Mouse (Mus musculus) forebrain, postnatal 0 days (tissue): ENCODE measurements around the gene Zfp963. TPM values are rescaled to one million over a fixed set of nuclear protein-coding genes. Genes with fewer than 3 reads are reported as not detected.
"Not testable (repeated sequence)": the region's sequence is repeated elsewhere in the genome, so short reads cannot be mapped to it uniquely, and the experiment has no call there.

Experiments
- ATAC-seq: fragments of 200-750 bp; cut with Nextera tagmentation; 2 replicates; pipeline ENCODE4 v1.8.0; 2017; ENCODE audit warnings: mild to moderate bottlenecking, moderate library complexity
- DNase-seq: peaks from one replicate; pipeline ENCODE4 v3.0.0-alpha.2; 2015
- H3K27ac ChIP-seq: fragments of 300-500 bp; sonication (generic); 2 replicates; pipeline ENCODE4 v1.5.1; 2014; ENCODE audit warnings: low read depth, mild to moderate bottlenecking, antibody characterized with exemption, low read length, moderate library complexity, mixed read lengths
- H3K27me3 ChIP-seq: fragments of 300-500 bp; sonication (generic); 2 replicates; pipeline ENCODE4 v1.6.1; 2014; ENCODE audit warnings: mild to moderate bottlenecking, low read length, mixed read lengths; ENCODE audit not compliant: insufficient read depth
- H3K36me3 ChIP-seq: fragments of 300-500 bp; sonication (generic); 2 replicates; pipeline ENCODE4 v1.6.1; 2014; ENCODE audit warnings: mild to moderate bottlenecking, moderate library complexity; ENCODE audit not compliant: insufficient read depth
- H3K4me1 ChIP-seq: fragments of 300-500 bp; sonication (generic); 2 replicates; pipeline ENCODE4 v1.6.1; 2014; ENCODE audit warnings: antibody characterized with exemption; ENCODE audit not compliant: insufficient read depth
- H3K4me2 ChIP-seq: fragments of 300-500 bp; sonication (generic); 2 replicates; pipeline ENCODE4 v1.6.1; 2014; ENCODE audit warnings: low read depth, mild to moderate bottlenecking, moderate library complexity
- H3K4me3 ChIP-seq: fragments of 300-500 bp; sonication (generic); 2 replicates; pipeline ENCODE4 v1.5.1; 2014; ENCODE audit warnings: low read depth, low read length, mixed read lengths
- H3K9ac ChIP-seq: fragments of 300-500 bp; sonication (generic); 2 replicates; pipeline ENCODE4 v1.6.1; 2014; ENCODE audit warnings: mild to moderate bottlenecking
- H3K9me3 ChIP-seq: fragments of 300-500 bp; sonication (generic); 2 replicates; pipeline ENCODE4 v1.6.1; 2016; ENCODE audit warnings: low read length
- CTCF ChIP-seq: sonication (generic); IDR thresholded peaks from 2 replicates; pipeline ENCODE4 v1.5.1; 2016; ENCODE audit warnings: antibody characterized with exemption, control low read depth, low read depth
- WGBS: fragments of 180-500 bp; shearing (Covaris S2); extraction: QIAGEN DNeasy Blood & Tissue Kit; methylation state at CpG from one replicate; pipeline ENCODE4 v1.1.7; 2014; 5-methylcytosine and 5-hydroxymethylcytosine counted together
- polyA plus RNA-seq: library from polyadenylated mRNA; unstranded; fragments of >200 nt; fragmentation: Nextera tagmentation; extraction: Ambion mirVana; gene quantifications from 2 replicates; pipeline ENCODE4 v1.2.1, GENCODE M21; 2015
- total RNA-seq: library from RNA; depleted of rRNA; stranded (reverse); fragments of >200 nt; gene quantifications from 2 replicates; pipeline ENCODE4 v1.2.3, GENCODE M21; 2014

The Zfp963 gene
- total and polyA plus RNA-seq, 2 experiments from 2014 or later: 4.5 to 5.0 TPM

GRCm38 (mm10) chr8:69740763-69741162 lies 9.0 kb downstream of the Zfp963 start:
- peaks cover 15% of the 10 kb centered on the region; the same call in 1 of the 2 replicates for H3K36me3 ChIP-seq
- WGBS: 90% methylated on average over 6 of the region's 6 CpGs

GRCm38 (mm10) chr8:69735495-69735894 lies 14.3 kb downstream of the Zfp963 start:
- no peak for TF ChIP-seq CTCF
- ATAC-seq (no peak), DNase-seq (no peak)
- Histone ChIP-seq H3K4me1 (no peaks in the 10 kb centered on the region), H3K9ac (no peak overlapping the region), H3K27me3 (no peaks in the 10 kb centered on the region), H3K4me2 (no peak overlapping the region), H3K9me3 (no peaks in the 10 kb centered on the region), H3K36me3 (no peaks in the 10 kb centered on the region), H3K4me3 (no peak overlapping the region), H3K27ac (no peak overlapping the region)
- 82% methylated on average over 1 of the region's 1 CpGs for WGBS

More at GRCm38 (mm10) chr8:69740763-69741162, 9.0 kb downstream of the Zfp963 start:
- TF ChIP-seq CTCF: no peak
- H3K4me1 ChIP-seq: no peaks in the 10 kb centered on the region
- ATAC-seq: no peak
- no peak overlapping the region for H3K27ac ChIP-seq
- H3K27me3 ChIP-seq: no peaks in the 10 kb centered on the region
- no peak overlapping the region for H3K4me3 ChIP-seq
- H3K4me2 ChIP-seq: no peak overlapping the region
- DNase-seq: no peak
- no peaks in the 10 kb centered on the region for H3K9me3 ChIP-seq
- no peak overlapping the region for H3K9ac ChIP-seq

- Histone ChIP-seq H3K27ac (peak overlapping the region; percentile 100), H3K27me3 (no peaks in the 10 kb centered on the region), H3K4me2 (peak overlapping the region; percentile 50), H3K9ac (no peak overlapping the region), H3K9me3 (no peaks in the 10 kb centered on the region), H3K4me1 (peaks cover 25% of the 10 kb centered on the region; the same call in 1 of the 2 replicates), H3K36me3 (no peaks in the 10 kb centered on the region), H3K4me3 (peak overlapping the region; percentile 100)
- no peak for TF ChIP-seq CTCF
- ATAC-seq: peak; percentile 0; the same call in 1 of the 2 replicates
- 47% methylated on average over 5 of the region's 5 CpGs for WGBS
- no peak for DNase-seq
Observed at GRCm38 (mm10) chr8:69717232-69717580, 32.6 kb downstream of the Zfp963 start.

DNA sequence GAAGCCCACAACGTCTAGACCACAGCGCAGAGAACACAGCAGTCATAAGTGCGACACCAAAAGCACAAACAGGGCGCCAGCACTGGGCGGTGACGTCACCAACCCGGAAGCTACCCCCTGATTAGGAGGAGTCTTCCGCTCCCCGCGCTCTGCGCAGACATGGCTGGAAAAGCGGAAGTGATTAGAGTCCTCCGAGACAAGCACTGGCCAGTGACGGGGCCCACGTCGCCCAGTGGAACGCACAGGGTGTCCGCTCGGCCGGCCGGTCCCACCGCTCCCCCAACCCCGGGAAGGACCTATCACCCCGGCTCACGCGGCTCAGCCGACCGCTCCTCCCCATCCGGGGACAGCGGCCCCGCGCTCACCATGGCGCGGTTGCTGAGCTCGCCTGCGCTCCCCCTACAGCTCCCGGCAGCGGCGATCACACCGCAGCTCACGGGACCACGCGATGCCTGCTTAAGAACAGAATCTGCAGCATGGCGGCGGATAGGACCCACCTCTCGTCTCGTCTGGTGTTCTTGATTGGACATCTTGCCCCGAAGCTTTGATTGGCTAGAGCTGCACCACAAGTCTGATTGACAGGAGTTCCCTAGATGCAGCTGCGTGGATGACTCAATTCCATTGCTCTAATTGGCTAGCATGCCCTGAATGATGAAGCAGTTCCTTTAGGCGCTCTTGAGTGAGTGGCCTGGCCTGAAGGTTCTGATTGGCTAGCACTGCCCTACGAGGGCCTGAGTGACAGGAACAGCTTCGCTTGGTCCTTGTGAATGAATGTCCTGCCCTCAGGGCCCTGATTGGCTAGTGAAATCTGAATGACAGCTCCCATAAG lies 33.2 kb downstream of the Zfp963 start:
- DNase-seq: peak; percentile 97
- Histone ChIP-seq H3K36me3 (no peaks in the 10 kb centered on the region), H3K4me2 (peak overlapping the region; percentile 50), H3K27ac (peak overlapping the region; percentile 100), H3K27me3 (no peaks in the 10 kb centered on the region), H3K4me1 (peaks cover 25% of the 10 kb centered on the region; the same call in 1 of the 2 replicates), H3K9me3 (no peaks in the 10 kb centered on the region), H3K4me3 (peak overlapping the region; percentile 100), H3K9ac (peak overlapping the region; percentile 100)
- peak; percentile 97 for ATAC-seq
- WGBS: 2% methylated on average over 52 of the region's 52 CpGs
- peak; percentile 24; the same call in 1 of the 2 replicates for TF ChIP-seq CTCF

DNA sequence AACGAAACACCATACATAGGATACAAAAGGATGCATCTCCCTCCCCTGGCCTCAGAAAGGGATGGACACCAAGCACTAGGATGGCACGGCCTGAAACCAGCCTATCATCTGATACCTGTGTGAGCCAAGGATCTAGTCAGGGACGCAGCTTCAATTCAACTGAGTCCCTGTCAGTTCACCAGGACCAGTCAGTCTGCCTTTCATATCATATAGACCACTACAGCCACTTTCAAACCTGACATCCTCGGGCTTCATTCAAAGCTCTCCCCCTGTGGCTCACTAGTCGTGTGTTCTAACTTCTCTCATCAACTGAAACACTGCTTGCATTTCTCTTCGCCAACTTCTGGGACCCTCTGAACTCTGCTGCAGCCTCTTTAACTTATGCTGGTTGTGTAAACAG lies 34.4 kb downstream of the Zfp963 start:
- peak overlapping the region; percentile 29 for H3K9ac ChIP-seq
- no peak for TF ChIP-seq CTCF
- H3K27ac ChIP-seq: no peak overlapping the region
- H3K27me3 ChIP-seq: no peaks in the 10 kb centered on the region
- peaks cover 25% of the 10 kb centered on the region; the same call in 1 of the 2 replicates for H3K4me1 ChIP-seq
- peak overlapping the region; percentile 50 for H3K4me2 ChIP-seq
- no peaks in the 10 kb centered on the region for H3K36me3 ChIP-seq
- 0 out of 2 replicates have a peak overlapping the region, but pooled peaks have one; percentile 100 for H3K4me3 ChIP-seq
- 73% methylated on average over 6 of the region's 6 CpGs for WGBS
- ATAC-seq (no peak), DNase-seq (no peak)
- no peaks in the 10 kb centered on the region for H3K9me3 ChIP-seq

DNA sequence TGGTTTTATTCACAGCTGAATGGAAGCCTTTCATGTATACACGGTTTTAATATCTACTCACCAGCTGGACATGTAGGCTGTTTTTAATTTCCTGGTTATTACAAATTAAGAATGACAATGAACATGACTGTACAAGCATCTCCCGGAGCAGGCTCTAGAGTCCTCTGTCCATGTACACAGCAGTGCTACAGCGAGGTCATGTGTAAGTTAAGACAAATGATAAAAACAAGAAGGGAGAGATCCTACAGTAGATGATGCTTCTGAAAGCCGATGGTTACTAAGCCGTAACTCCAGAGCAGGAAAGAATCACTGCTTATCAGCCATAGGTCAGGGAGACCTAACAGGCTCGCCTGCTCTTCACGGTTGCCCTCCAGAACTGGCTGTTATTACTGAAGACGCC lies 36.3 kb downstream of the Zfp963 start:
- no peak overlapping the region for H3K9ac ChIP-seq
- no peaks in the 10 kb centered on the region for H3K9me3 ChIP-seq
- 93% methylated on average over 8 of the region's 8 CpGs for WGBS
- TF ChIP-seq CTCF: no peak
- ATAC-seq (no peak), DNase-seq (no peak)
- H3K36me3 ChIP-seq: peaks cover 17% of the 10 kb centered on the region
- peaks cover 25% of the 10 kb centered on the region; the same call in 1 of the 2 replicates for H3K4me1 ChIP-seq
- no peak overlapping the region for H3K27ac ChIP-seq
- no peak overlapping the region for H3K4me3 ChIP-seq
- no peaks in the 10 kb centered on the region for H3K27me3 ChIP-seq
- no peak overlapping the region for H3K4me2 ChIP-seq

GRCm38 (mm10) chr8:69710624-69711023 lies 39.1 kb downstream of the Zfp963 start, which contains the start of gene Zfp869:
TSS of gene Zfp869 (minus strand) at chr8:69710724.
- H3K4me1 ChIP-seq: peaks cover 19% of the 10 kb centered on the region; the same call in 1 of the 2 replicates
- H3K9me3 ChIP-seq, DNase-seq, H3K27ac ChIP-seq, ATAC-seq, H3K27me3 ChIP-seq, H3K9ac ChIP-seq, H3K4me3 ChIP-seq, H3K4me2 ChIP-seq: not testable (repeated sequence)
- peaks cover 45% of the 10 kb centered on the region for H3K36me3 ChIP-seq
- over 99% methylated on average over 7 of the region's 10 CpGs for WGBS
